Mouse (Mus musculus) stomach, postnatal 0 days (tissue): Measurements from ENCODE around the gene Selenof. TPM values are rescaled to one million over a fixed set of nuclear protein-coding genes. Genes with fewer than 3 reads are reported as not detected.

Experiments used
- ATAC-seq: fragments of 200-750 bp; cut with Nextera tagmentation; 2 replicates; pipeline ENCODE4 v1.8.0; 2017; ENCODE audit not compliant: low FRiP score, low TSS enrichment
- DNase-seq: peaks from one replicate; pipeline ENCODE4 v3.0.0-alpha.2; 2016; ENCODE audit warnings: low spot score
- H3K27ac ChIP-seq: fragments of 300-500 bp; sonication (generic); replicated peaks from 2 replicates; pipeline ENCODE4 v1.5.1; 2014; ENCODE audit warnings: mild to moderate bottlenecking, control low read depth
- H3K27me3 ChIP-seq: fragments of 300-500 bp; sonication (generic); 2 replicates; pipeline ENCODE4 v1.6.1; 2014; ENCODE audit warnings: low read length; ENCODE audit not compliant: control insufficient read depth, insufficient read depth
- H3K36me3 ChIP-seq: fragments of 300-500 bp; sonication (generic); 2 replicates; pipeline ENCODE4 v1.6.1; 2014; ENCODE audit warnings: low read length, mixed read lengths; ENCODE audit not compliant: control insufficient read depth, insufficient read depth
- H3K4me1 ChIP-seq: fragments of 300-500 bp; sonication (generic); replicated peaks from 2 replicates; pipeline ENCODE4 v1.6.1; 2014; ENCODE audit warnings: antibody characterized with exemption; ENCODE audit not compliant: control insufficient read depth, insufficient read depth
- H3K4me2 ChIP-seq: fragments of 300-500 bp; sonication (generic); replicated peaks from 2 replicates; pipeline ENCODE4 v1.6.1; 2014; ENCODE audit warnings: low read depth, mild to moderate bottlenecking, control low read depth, moderate library complexity
- H3K4me3 ChIP-seq: fragments of 300-500 bp; sonication (generic); 2 replicates; pipeline ENCODE4 v1.5.1; 2014; ENCODE audit warnings: low read depth, low read length, control low read depth
- H3K9ac ChIP-seq: fragments of 300-500 bp; sonication (generic); 2 replicates; pipeline ENCODE4 v1.6.1; 2014; ENCODE audit warnings: mild to moderate bottlenecking, low read length, control low read depth, mixed read lengths
- H3K9me3 ChIP-seq: fragments of 300-500 bp; sonication (generic); 2 replicates; pipeline ENCODE4 v1.6.1; 2016; ENCODE audit warnings: low read length; ENCODE audit not compliant: control insufficient read depth
- CTCF ChIP-seq: IDR thresholded peaks from 2 replicates; pipeline ENCODE4 v1.5.1; 2016; ENCODE audit warnings: antibody characterized with exemption, low read depth, mild to moderate bottlenecking, moderate library complexity
- EP300 ChIP-seq: optimal IDR thresholded peaks from 2 replicates; pipeline ENCODE3; 2016; ENCODE audit warnings: antibody characterized with exemption
- WGBS: fragments of 180-500 bp; shearing (Covaris S2); extraction: QIAGEN DNeasy Blood & Tissue Kit; methylation state at CpG from one replicate; pipeline ENCODE4 v1.1.7; 2014; 5-methylcytosine and 5-hydroxymethylcytosine counted together
- polyA plus RNA-seq: library from polyadenylated mRNA; unstranded; fragments of >200 nt; fragmentation: Nextera tagmentation; extraction: Ambion mirVana; gene quantifications from 2 replicates; pipeline ENCODE4 v1.2.1, GENCODE M21; 2015

Selenof gene
- polyA plus RNA-seq, 1 experiment from 2014 or later, result 560 TPM

- no peak overlapping the region for H3K9ac ChIP-seq
- no peaks in the 10 kb centered on the region for H3K9me3 ChIP-seq
- peaks cover 4% of the 10 kb centered on the region for H3K4me1 ChIP-seq
- H3K27me3 ChIP-seq, result no peaks in the 10 kb centered on the region
- no peak for ATAC-seq
- no peak for DNase-seq
- H3K36me3 ChIP-seq, result no peaks in the 10 kb centered on the region
- TF ChIP-seq EP300 (no peak), CTCF (no peak)
- no peak overlapping the region for H3K4me2 ChIP-seq
- H3K27ac ChIP-seq, result no peak overlapping the region
- H3K4me3 ChIP-seq, result no peak overlapping the region
- 45% methylated on average over 7 of the region's 7 CpGs for WGBS
Measured at GRCm38 (mm10) chr3:144555144-144555543, 15.0 kb upstream of the Selenof start.

GRCm38 (mm10) chr3:144556625-144557324 is 13.3 kb upstream of the Selenof start:
- Histone ChIP-seq H3K9ac (no peak overlapping the region), H3K27me3 (no peaks in the 10 kb centered on the region), H3K4me2 (peak overlapping the region; percentile 12; the same call in 1 of the 2 replicates), H3K9me3 (no peaks in the 10 kb centered on the region), H3K4me1 (peaks cover 4% of the 10 kb centered on the region), H3K36me3 (no peaks in the 10 kb centered on the region), H3K4me3 (no peak overlapping the region), H3K27ac (no peak overlapping the region)
- TF ChIP-seq EP300, result no peak
- no peak for TF ChIP-seq CTCF
- 32% methylated on average over 16 of the region's 16 CpGs for WGBS
- ATAC-seq (no peak), DNase-seq (no peak)

GRCm38 (mm10) chr3:144558274-144558673 is 11.8 kb upstream of the Selenof start:
- Histone ChIP-seq H3K9ac (no peak overlapping the region), H3K9me3 (no peaks in the 10 kb centered on the region), H3K36me3 (no peaks in the 10 kb centered on the region), H3K4me2 (no peak overlapping the region), H3K27me3 (no peaks in the 10 kb centered on the region), H3K4me1 (peaks cover 4% of the 10 kb centered on the region), H3K4me3 (no peak overlapping the region), H3K27ac (no peak overlapping the region)
- WGBS, result 42% methylated on average over 5 of the region's 5 CpGs
- ATAC-seq, result no peak
- TF ChIP-seq EP300 (no peak), CTCF (no peak)
- DNase-seq, result no peak

- H3K9me3 ChIP-seq, result no peaks in the 10 kb centered on the region
- DNase-seq (no peak), ATAC-seq (no peak)
- TF ChIP-seq CTCF, result no peak
- TF ChIP-seq EP300, result no peak
- WGBS, result 74% methylated on average over 22 of the region's 22 CpGs
- H3K36me3 ChIP-seq, result no peaks in the 10 kb centered on the region
- no peak overlapping the region for H3K9ac ChIP-seq
- H3K4me2 ChIP-seq, result no peak overlapping the region
- peaks cover 4% of the 10 kb centered on the region; the same call in 1 of the 2 replicates for H3K4me1 ChIP-seq
- H3K4me3 ChIP-seq, result no peak overlapping the region
- H3K27me3 ChIP-seq, result no peaks in the 10 kb centered on the region
- H3K27ac ChIP-seq, result no peak overlapping the region
Measured at GRCm38 (mm10) chr3:144561511-144562250, 8.4 kb upstream of the Selenof start.

- ATAC-seq (no peak), DNase-seq (no peak)
- Histone ChIP-seq H3K4me1 (no peaks in the 10 kb centered on the region), H3K4me3 (no peak overlapping the region), H3K36me3 (no peaks in the 10 kb centered on the region), H3K9ac (no peak overlapping the region), H3K4me2 (no peak overlapping the region), H3K27ac (no peak overlapping the region), H3K9me3 (no peaks in the 10 kb centered on the region), H3K27me3 (no peaks in the 10 kb centered on the region)
- TF ChIP-seq CTCF (no peak), EP300 (no peak)
- 88% methylated on average over 7 of the region's 7 CpGs for WGBS
Measured at GRCm38 (mm10) chr3:144563916-144564315, 6.2 kb upstream of the Selenof start.

- ATAC-seq (no peak), DNase-seq (no peak)
- no peaks in the 10 kb centered on the region for H3K36me3 ChIP-seq
- no peaks in the 10 kb centered on the region for H3K27me3 ChIP-seq
- no peaks in the 10 kb centered on the region for H3K4me1 ChIP-seq
- H3K9me3 ChIP-seq, result no peaks in the 10 kb centered on the region
- H3K27ac ChIP-seq, result no peak overlapping the region
- no peak overlapping the region for H3K9ac ChIP-seq
- no peak overlapping the region for H3K4me2 ChIP-seq
- no peak overlapping the region for H3K4me3 ChIP-seq
- WGBS, result 42% methylated on average over 7 of the region's 7 CpGs
- TF ChIP-seq EP300 (no peak), CTCF (no peak)
Measured at GRCm38 (mm10) chr3:144565212-144565611, 4.9 kb upstream of the Selenof start.
